Mouse (Mus musculus): ENCODE data around the gene Tnfrsf18.
A peak's percentile ranks its signal among the peaks of the same experiment; 100 is the strongest.

Gene Tnfrsf18

GRCm38 (mm10) chr4:156033476-156034119 is 7.6 kb downstream of the Tnfrsf18 start:
- peak; percentile 58 to 71 for DNase-seq

- no peak for DNase-seq
Observed at GRCm38 (mm10) chr4:156034301-156034700, 8.3 kb downstream of the Tnfrsf18 start.

- DNase-seq = peak in 1 of 2 experiments; percentile 34
Observed at GRCm38 (mm10) chr4:156034901-156035300, 8.9 kb downstream of the Tnfrsf18 start.

GRCm38 (mm10) chr4:156044754-156045153 is 18.8 kb downstream of the Tnfrsf18 start:
- DNase-seq = no peak

GRCm38 (mm10) chr4:156049779-156050178 is 23.8 kb downstream of the Tnfrsf18 start:
- DNase-seq = no peak

GRCm38 (mm10) chr4:156050391-156050980 is 24.5 kb downstream of the Tnfrsf18 start:
- DNase-seq = no peak

- DNase-seq = no peak
Observed at GRCm38 (mm10) chr4:156053113-156053512, 27.1 kb downstream of the Tnfrsf18 start.

- no peak for DNase-seq
Observed at GRCm38 (mm10) chr4:156054130-156054529, 28.2 kb downstream of the Tnfrsf18 start.

GRCm38 (mm10) chr4:156054606-156055005 is 28.6 kb downstream of the Tnfrsf18 start:
- DNase-seq = no peak

GRCm38 (mm10) chr4:156055173-156055572 is 29.2 kb downstream of the Tnfrsf18 start:
- DNase-seq = no peak

- no peak for DNase-seq
Observed at GRCm38 (mm10) chr4:156057702-156058101, 31.7 kb downstream of the Tnfrsf18 start.

GRCm38 (mm10) chr4:156058826-156059225 is 32.9 kb downstream of the Tnfrsf18 start:
- DNase-seq = no peak

- no peak for DNase-seq
Observed at GRCm38 (mm10) chr4:156059261-156059660, 33.3 kb downstream of the Tnfrsf18 start, which contains the start of gene Ttll10. Gene Ttll10 (minus strand): TSS chr4:156059414.

GRCm38 (mm10) chr4:156059713-156060112 is 33.7 kb downstream of the Tnfrsf18 start:
- no peak for DNase-seq

- DNase-seq = no peak
Observed at GRCm38 (mm10) chr4:156063861-156064509, 38.0 kb downstream of the Tnfrsf18 start.

- DNase-seq = no peak
Observed at GRCm38 (mm10) chr4:156064510-156064897, 38.5 kb downstream of the Tnfrsf18 start.

- no peak for DNase-seq
Observed at GRCm38 (mm10) chr4:156065156-156065894, 39.4 kb downstream of the Tnfrsf18 start.

GRCm38 (mm10) chr4:156067256-156067949 is 41.4 kb downstream of the Tnfrsf18 start:
- peak in 1 of 2 experiments; percentile 38 for DNase-seq

GRCm38 (mm10) chr4:156069701-156070100 is 43.7 kb downstream of the Tnfrsf18 start:
- peak in 1 of 2 experiments; percentile 40 for DNase-seq

GRCm38 (mm10) chr4:156070276-156070675 is 44.3 kb downstream of the Tnfrsf18 start:
- DNase-seq = peak; percentile 75 to 88

- DNase-seq = no peak
Observed at GRCm38 (mm10) chr4:156070716-156071115, 44.8 kb downstream of the Tnfrsf18 start.

- peak; percentile 40 to 46 for DNase-seq
Observed at GRCm38 (mm10) chr4:156076911-156077382, 51.0 kb downstream of the Tnfrsf18 start.

Data from thymus, postnatal 36 days (tissue).